Mouse (Mus musculus): Measurements from ENCODE around the gene Lin52. TPM values are rescaled to one million over a fixed set of nuclear protein-coding genes. Genes with fewer than 3 reads are reported as not detected.

Lin52 gene
- polyA plus RNA-seq, 1 experiment from 2014 or later = 18.0 TPM

DNA sequence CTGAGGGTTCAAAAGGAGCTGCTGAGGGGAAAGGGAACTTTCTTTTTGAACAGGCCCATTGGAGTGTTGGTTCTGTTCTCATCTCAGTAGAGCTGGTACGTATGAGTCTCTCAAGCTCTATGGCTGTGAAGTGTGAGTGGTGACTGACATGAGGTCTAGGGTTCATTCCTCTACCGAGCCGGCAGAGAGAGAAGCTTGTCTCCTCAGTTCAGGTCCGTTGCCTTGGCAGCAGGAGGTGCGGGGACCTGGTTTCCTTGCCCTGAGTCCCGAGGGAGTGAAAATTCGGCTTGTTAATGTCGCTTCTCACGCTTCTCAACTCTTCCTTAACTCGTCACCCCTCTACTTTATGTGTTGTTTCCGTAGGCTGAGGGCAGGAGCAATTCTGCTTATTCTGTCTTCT lies 579 bp downstream of the Lin52 start:
- Histone ChIP-seq H3K4me3 (ENCODE audit: low read depth, low read length) (peak overlapping the region; percentile 95), H3K9me3 (ENCODE audit: control insufficient read depth, low read length) (no peaks in the 10 kb centered on the region), H3K27me3 (replicated peaks; ENCODE audit: control insufficient read depth, insufficient read depth, low read length) (no peaks in the 10 kb centered on the region), H3K27ac (ENCODE audit: low read depth) (peak overlapping the region; percentile 57; the same call in 1 of the 2 replicates), H3K36me3 (ENCODE audit: control insufficient read depth, insufficient read depth, low read length) (peaks cover 3% of the 10 kb centered on the region; the same call in 1 of the 2 replicates), H3K4me1 (replicated peaks; ENCODE audit: control insufficient read depth, insufficient read depth, low read length) (peaks cover 12% of the 10 kb centered on the region), H3K4me2 (ENCODE audit: low read length) (peak overlapping the region; percentile 99), H3K9ac (ENCODE audit: low read length) (peak overlapping the region; percentile 66)
- ATAC-seq (replicated peaks; ENCODE audit: low FRiP score, low TSS enrichment, low read depth) = no peak
- 1% methylated on average over 11 of the region's 11 CpGs for WGBS
- no peak for DNase-seq (ENCODE audit: low spot score)

- 93% methylated on average over 3 of the region's 3 CpGs for WGBS
- no peak for ATAC-seq (replicated peaks; ENCODE audit: low FRiP score, low TSS enrichment, low read depth)
Measured at GRCm38 (mm10) chr12:84456911-84457310, 5.7 kb downstream of the Lin52 start.

DNA sequence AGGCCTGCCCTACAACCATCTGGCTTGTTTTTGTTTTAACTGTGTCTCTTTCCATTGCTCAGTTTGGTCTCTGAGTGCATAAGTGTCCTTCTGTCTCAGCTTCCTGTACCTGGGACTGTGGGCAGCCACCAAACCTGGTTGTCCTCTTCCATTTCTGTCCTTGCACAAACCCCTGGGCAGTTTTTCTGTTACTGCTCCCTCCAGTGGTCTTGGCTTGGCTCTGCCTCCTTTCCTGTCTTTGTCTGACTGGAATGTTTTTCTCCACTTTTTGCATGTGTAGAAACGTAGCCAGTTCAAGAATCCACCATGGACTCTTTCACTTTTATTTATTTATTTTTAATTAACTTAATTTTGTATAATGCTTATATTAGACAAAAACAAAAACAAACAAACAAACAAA lies 8.6 kb downstream of the Lin52 start:
- Histone ChIP-seq H3K4me3 (ENCODE audit: low read depth, low read length) (no peak overlapping the region), H3K9ac (ENCODE audit: low read length) (no peak overlapping the region), H3K36me3 (ENCODE audit: control insufficient read depth, insufficient read depth, low read length) (peaks cover 63% of the 10 kb centered on the region), H3K9me3 (ENCODE audit: control insufficient read depth, low read length) (no peaks in the 10 kb centered on the region), H3K4me1 (replicated peaks; ENCODE audit: control insufficient read depth, insufficient read depth, low read length) (no peaks in the 10 kb centered on the region), H3K4me2 (ENCODE audit: low read length) (no peak overlapping the region), H3K27ac (ENCODE audit: low read depth) (no peak overlapping the region), H3K27me3 (replicated peaks; ENCODE audit: control insufficient read depth, insufficient read depth, low read length) (no peaks in the 10 kb centered on the region)
- WGBS = 67% methylated on average over 1 of the region's 1 CpGs
- ATAC-seq (replicated peaks; ENCODE audit: low FRiP score, low TSS enrichment, low read depth) (no peak), DNase-seq (ENCODE audit: low spot score) (no peak)

More at GRCm38 (mm10) chr12:84456911-84457310, 5.7 kb downstream of the Lin52 start:
- peaks cover 9% of the 10 kb centered on the region for H3K4me1 ChIP-seq (replicated peaks; ENCODE audit: control insufficient read depth, insufficient read depth, low read length)
- H3K27me3 ChIP-seq (replicated peaks; ENCODE audit: control insufficient read depth, insufficient read depth, low read length) = no peaks in the 10 kb centered on the region
- H3K9me3 ChIP-seq (ENCODE audit: control insufficient read depth, low read length) = no peaks in the 10 kb centered on the region
- H3K36me3 ChIP-seq (ENCODE audit: control insufficient read depth, insufficient read depth, low read length) = peaks cover 40% of the 10 kb centered on the region
- no peak for DNase-seq (ENCODE audit: low spot score)
- H3K9ac ChIP-seq (ENCODE audit: low read length) = no peak overlapping the region
- H3K27ac ChIP-seq (ENCODE audit: low read depth) = no peak overlapping the region
- no peak overlapping the region for H3K4me2 ChIP-seq (ENCODE audit: low read length)
- no peak overlapping the region for H3K4me3 ChIP-seq (ENCODE audit: low read depth, low read length)

DNA sequence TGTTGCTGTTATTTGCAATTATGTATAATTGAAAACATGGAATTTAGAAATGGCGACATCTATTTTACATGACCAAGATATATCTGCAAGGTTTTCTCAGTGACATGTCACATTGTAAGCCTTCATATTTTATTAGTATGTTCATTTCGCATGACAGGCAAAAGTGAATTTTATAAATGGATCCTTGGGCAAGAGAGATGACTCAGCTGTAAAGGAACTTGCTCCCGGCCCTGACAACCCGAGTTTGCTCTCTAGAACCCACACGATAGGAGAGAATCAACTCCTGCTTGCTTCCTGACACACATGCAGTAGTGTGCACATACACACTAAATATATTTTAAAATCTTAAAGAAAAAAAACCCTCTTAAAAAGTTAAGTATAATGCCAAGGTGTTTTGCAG lies 10.2 kb downstream of the Lin52 start:
- no peak overlapping the region for H3K27ac ChIP-seq (ENCODE audit: low read depth)
- H3K4me3 ChIP-seq (ENCODE audit: low read depth, low read length) = no peak overlapping the region
- 93% methylated on average over 5 of the region's 5 CpGs for WGBS
- no peaks in the 10 kb centered on the region for H3K27me3 ChIP-seq (replicated peaks; ENCODE audit: control insufficient read depth, insufficient read depth, low read length)
- H3K9ac ChIP-seq (ENCODE audit: low read length) = no peak overlapping the region
- no peak for DNase-seq (ENCODE audit: low spot score)
- peaks cover 76% of the 10 kb centered on the region for H3K36me3 ChIP-seq (ENCODE audit: control insufficient read depth, insufficient read depth, low read length)
- H3K4me1 ChIP-seq (replicated peaks; ENCODE audit: control insufficient read depth, insufficient read depth, low read length) = no peaks in the 10 kb centered on the region
- no peak for ATAC-seq (replicated peaks; ENCODE audit: low FRiP score, low TSS enrichment, low read depth)
- no peak overlapping the region for H3K4me2 ChIP-seq (ENCODE audit: low read length)
- H3K9me3 ChIP-seq (ENCODE audit: control insufficient read depth, low read length) = no peaks in the 10 kb centered on the region

- Histone ChIP-seq H3K4me3 (ENCODE audit: low read depth, low read length) (no peak overlapping the region), H3K27me3 (replicated peaks; ENCODE audit: control insufficient read depth, insufficient read depth, low read length) (no peaks in the 10 kb centered on the region), H3K27ac (ENCODE audit: low read depth) (no peak overlapping the region), H3K9me3 (ENCODE audit: control insufficient read depth, low read length) (no peaks in the 10 kb centered on the region), H3K36me3 (ENCODE audit: control insufficient read depth, insufficient read depth, low read length) (peaks cover 71% of the 10 kb centered on the region), H3K9ac (ENCODE audit: low read length) (no peak overlapping the region), H3K4me1 (replicated peaks; ENCODE audit: control insufficient read depth, insufficient read depth, low read length) (no peaks in the 10 kb centered on the region), H3K4me2 (ENCODE audit: low read length) (no peak overlapping the region)
- DNase-seq (ENCODE audit: low spot score) = no peak
- WGBS = 86% methylated on average over 3 of the region's 3 CpGs
- no peak for ATAC-seq (replicated peaks; ENCODE audit: low FRiP score, low TSS enrichment, low read depth)
Measured at GRCm38 (mm10) chr12:84462856-84463255, 11.6 kb downstream of the Lin52 start.

- ATAC-seq (replicated peaks; ENCODE audit: low FRiP score, low TSS enrichment, low read depth) = no peak
- Histone ChIP-seq H3K9me3 (ENCODE audit: control insufficient read depth, low read length) (no peaks in the 10 kb centered on the region), H3K4me3 (ENCODE audit: low read depth, low read length) (no peak overlapping the region), H3K9ac (ENCODE audit: low read length) (no peak overlapping the region), H3K36me3 (ENCODE audit: control insufficient read depth, insufficient read depth, low read length) (peaks cover 41% of the 10 kb centered on the region), H3K4me1 (replicated peaks; ENCODE audit: control insufficient read depth, insufficient read depth, low read length) (no peaks in the 10 kb centered on the region), H3K4me2 (ENCODE audit: low read length) (no peak overlapping the region), H3K27me3 (replicated peaks; ENCODE audit: control insufficient read depth, insufficient read depth, low read length) (no peaks in the 10 kb centered on the region), H3K27ac (ENCODE audit: low read depth) (no peak overlapping the region)
- DNase-seq (ENCODE audit: low spot score) = no peak
- 0% methylated on average over 1 of the region's 1 CpGs for WGBS
Measured at GRCm38 (mm10) chr12:84468701-84469100, 17.5 kb downstream of the Lin52 start.

- WGBS = 87% methylated on average over 7 of the region's 7 CpGs
Measured at GRCm38 (mm10) chr12:84478937-84479336, 27.7 kb downstream of the Lin52 start.

DNA sequence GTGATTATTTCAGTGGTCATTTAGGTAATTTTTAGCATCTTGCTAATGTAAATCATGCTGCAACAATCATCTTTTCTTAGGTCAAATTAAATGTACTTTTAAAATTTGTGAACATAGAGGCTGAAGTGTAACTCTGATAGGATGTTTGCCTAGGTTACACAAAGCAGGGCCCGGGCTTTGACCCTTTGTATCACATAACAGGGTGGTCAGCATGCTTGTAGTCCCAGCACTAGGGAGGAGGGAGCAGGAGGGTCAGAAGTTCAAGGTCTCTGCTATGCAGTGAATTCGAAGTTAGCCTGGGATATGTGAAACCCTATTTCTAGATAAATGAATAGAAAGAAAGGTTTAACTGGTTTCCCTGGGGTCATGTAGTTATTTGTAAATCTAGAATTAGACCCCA lies 30.0 kb downstream of the Lin52 start:
- H3K9me3 ChIP-seq (ENCODE audit: control insufficient read depth, low read length) = no peaks in the 10 kb centered on the region
- no peak overlapping the region for H3K9ac ChIP-seq (ENCODE audit: low read length)
- WGBS = 58% methylated on average over 2 of the region's 2 CpGs
- 0 out of 2 replicates have a peak, but pooled peaks cover 6% of the 10 kb centered on the region for H3K4me1 ChIP-seq (replicated peaks; ENCODE audit: control insufficient read depth, insufficient read depth, low read length)
- no peak overlapping the region for H3K4me2 ChIP-seq (ENCODE audit: low read length)
- DNase-seq (ENCODE audit: low spot score) = no peak
- H3K36me3 ChIP-seq (ENCODE audit: control insufficient read depth, insufficient read depth, low read length) = 0 out of 2 replicates have a peak, but pooled peaks cover 4% of the 10 kb centered on the region
- ATAC-seq (replicated peaks; ENCODE audit: low FRiP score, low TSS enrichment, low read depth) = no peak
- H3K4me3 ChIP-seq (ENCODE audit: low read depth, low read length) = no peak overlapping the region
- H3K27me3 ChIP-seq (replicated peaks; ENCODE audit: control insufficient read depth, insufficient read depth, low read length) = no peaks in the 10 kb centered on the region
- no peak overlapping the region for H3K27ac ChIP-seq (ENCODE audit: low read depth)

More at GRCm38 (mm10) chr12:84478937-84479336, 27.7 kb downstream of the Lin52 start:
- Histone ChIP-seq H3K4me3 (ENCODE audit: low read depth, low read length) (no peak overlapping the region), H3K9me3 (ENCODE audit: control insufficient read depth, low read length) (no peaks in the 10 kb centered on the region), H3K27ac (ENCODE audit: low read depth) (no peak overlapping the region), H3K36me3 (ENCODE audit: control insufficient read depth, insufficient read depth, low read length) (0 out of 2 replicates have a peak, but pooled peaks cover 4% of the 10 kb centered on the region), H3K27me3 (replicated peaks; ENCODE audit: control insufficient read depth, insufficient read depth, low read length) (no peaks in the 10 kb centered on the region), H3K4me1 (replicated peaks; ENCODE audit: control insufficient read depth, insufficient read depth, low read length) (0 out of 2 replicates have a peak, but pooled peaks cover 6% of the 10 kb centered on the region), H3K4me2 (ENCODE audit: low read length) (no peak overlapping the region), H3K9ac (ENCODE audit: low read length) (no peak overlapping the region)
- DNase-seq (ENCODE audit: low spot score) = no peak
- ATAC-seq (replicated peaks; ENCODE audit: low FRiP score, low TSS enrichment, low read depth) = no peak
